Mouse (Mus musculus) adrenal gland, postnatal 36 days (tissue): ENCODE data around the gene Ugt1a6b. TPM values are rescaled to one million over a fixed set of nuclear protein-coding genes. Genes with fewer than 3 reads are reported as not detected.

Source experiments
- DNase-seq, 2 experiments: peaks; one replicate each; pipeline ENCODE4 v3.0.0; 2021; ENCODE audit warnings: mixed read lengths in 1 of 2
- total RNA-seq, 2 experiments: library from RNA; stranded (reverse); gene quantifications; 2 replicates each; pipeline ENCODE4 v1.2.3; 2021

Gene Ugt1a6b
- total RNA-seq, 2 experiments from 2014 or later: 3.6 to 7.5 TPM

GRCm38 (mm10) chr1:88261706-88262105 lies 158.7 kb downstream of the Ugt1a6b start:
- DNase-seq: no peak

- peak; percentile 87 to 89 for DNase-seq
Observed at GRCm38 (mm10) chr1:88262255-88262654, 159.2 kb downstream of the Ugt1a6b start.

GRCm38 (mm10) chr1:88262961-88263360 lies 159.9 kb downstream of the Ugt1a6b start:
- no peak for DNase-seq

- DNase-seq: no peak
Observed at GRCm38 (mm10) chr1:88263778-88264177, 160.7 kb downstream of the Ugt1a6b start.

GRCm38 (mm10) chr1:88264237-88264868 lies 161.3 kb downstream of the Ugt1a6b start:
- no peak for DNase-seq

GRCm38 (mm10) chr1:88264869-88265240 lies 161.8 kb downstream of the Ugt1a6b start:
- peak in 1 of 2 experiments; percentile 70 for DNase-seq

- DNase-seq: no peak
Observed at GRCm38 (mm10) chr1:88266123-88266522, 163.1 kb downstream of the Ugt1a6b start.

GRCm38 (mm10) chr1:88267489-88267888 lies 164.4 kb downstream of the Ugt1a6b start:
- no peak for DNase-seq

- no peak for DNase-seq
Observed at GRCm38 (mm10) chr1:88268070-88268469, 165.0 kb downstream of the Ugt1a6b start.

Other genes with a start within 250 kb of the Ugt1a6b start
- 10 to 100 TPM; 66.0 to 74.1 TPM for gene Dgkd, start 250.0 kb upstream of the Ugt1a6b start, total RNA-seq
- gene Usp40, start 94.7 kb upstream of the Ugt1a6b start, total RNA-seq: 10 to 100 TPM; 22.7 to 23.8 TPM
- gene Ugt1a10, start 47.9 kb upstream of the Ugt1a6b start, total RNA-seq: under 1 TPM in 1 of 2 experiments, not detected in 1; 0.16 TPM
- under 1 TPM in 1 of 2 experiments, not detected in 1; 0.26 TPM for gene Ugt1a9, start 32.5 kb upstream of the Ugt1a6b start, total RNA-seq
- gene Ugt1a8, start 15.4 kb upstream of the Ugt1a6b start, total RNA-seq: not detected
- 1 to 10 TPM; 2.7 to 2.8 TPM for gene Ugt1a7c, start 8.2 kb upstream of the Ugt1a6b start, total RNA-seq
- 10 to 100 TPM; 15.0 to 15.7 TPM for gene Ugt1a6a, start 31.6 kb downstream of the Ugt1a6b start, total RNA-seq
- gene Ugt1a5, start 62.8 kb downstream of the Ugt1a6b start, total RNA-seq: under 1 TPM; 0.17 to 0.20 TPM
- under 1 TPM in 1 of 2 experiments, not detected in 1; 0.33 TPM for gene Ugt1a2, start 97.3 kb downstream of the Ugt1a6b start, total RNA-seq
- gene Dnajb3, start 102.5 kb downstream of the Ugt1a6b start, total RNA-seq: 1 to 10 TPM; 1.5 to 5.9 TPM
- gene Ugt1a1, start 108.7 kb downstream of the Ugt1a6b start, total RNA-seq: 10 to 100 TPM in 1 of 2 experiments, under 1 TPM in 1; 0.73 to 55.5 TPM
- under 1 TPM; 0.30 to 0.43 TPM for gene Mroh2a, start 123.7 kb downstream of the Ugt1a6b start, total RNA-seq
- 10 to 100 TPM; 31.0 to 35.9 TPM for gene Hjurp, start 174.4 kb downstream of the Ugt1a6b start, total RNA-seq
- not detected for gene Trpm8, start 174.4 kb downstream of the Ugt1a6b start, total RNA-seq